22 mouse cellular contexts compared by ENCODE assay signal in the genomic region with DNA sequence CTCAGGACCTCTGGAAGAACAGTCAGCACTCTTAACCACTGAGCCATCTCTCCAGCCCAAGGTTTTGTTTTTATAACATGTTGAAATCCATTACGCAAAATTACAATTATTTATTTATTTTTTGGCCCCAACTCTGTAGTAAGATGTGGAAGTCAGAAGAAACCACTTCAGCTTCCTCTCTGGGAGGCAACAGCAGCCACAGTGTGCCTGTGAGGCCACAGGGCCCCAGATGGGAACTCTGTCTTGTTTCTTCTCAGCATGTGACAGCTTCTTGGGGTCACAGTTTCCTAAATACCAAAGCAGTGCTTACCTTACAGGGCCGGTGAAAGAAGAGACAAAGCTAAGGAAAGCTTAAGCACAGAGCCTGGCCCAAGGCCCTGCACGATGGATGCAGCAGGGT. TPM values are rescaled to one million over a fixed set of nuclear protein-coding genes. Genes with fewer than 3 reads are reported as not detected.
DNase-seq lines count a peak whose midpoint lies in the region; ATAC-seq and TF ChIP-seq lines count a peak whose summit lies in the region.
"Had no signal": no experiment of that assay in that cellular context is flagged by ENCODE, and none has a peak within 500 bp of the region (broad histone marks: within the 10 kb centered on the region; RNA-seq: fewer than 3 reads in every experiment).

No protein-coding gene starts in this region.

- peaks cover 17% of the 10 kb centered on the region; the same call in 1 of the 2 replicates for H3K4me1 ChIP-seq in spleen, adult 2 months (ENCODE audit: control insufficient read depth, insufficient read depth, insufficient read length)
- peaks cover 13% of the 10 kb centered on the region for H3K4me1 ChIP-seq in hindbrain, embryonic 16.5 days (ENCODE audit: control insufficient read depth, insufficient read depth, low read depth, low read length)

- H3K4me3 ChIP-seq in gastrocnemius, adult 2 months, result no peak overlapping the region
- H3K4me3 ChIP-seq in spleen, adult 2 months (ENCODE audit: extremely low read depth, insufficient read depth, insufficient read length), result no peak overlapping the region
- no peak overlapping the region for H3K4me3 ChIP-seq in hindbrain, embryonic 16.5 days (ENCODE audit: low read length)
- H3K4me3 ChIP-seq: hindbrain, embryonic 15.5 days; kidney, embryonic 15.5 days; limb, embryonic 13.5 days; midbrain, embryonic 12.5 days; neural tube, embryonic 12.5 days had no signal

- no peak for TF ChIP-seq POLR2A in spleen, adult 2 months (IDR thresholded peaks at IDR 0.05; ENCODE audit: low read depth, low read length)

- no peaks in the 10 kb centered on the region for H3K36me3 ChIP-seq in spleen, adult 2 months (ENCODE audit: control insufficient read depth, insufficient read depth, low read length)
- no peaks in the 10 kb centered on the region for H3K36me3 ChIP-seq in hindbrain, embryonic 16.5 days (ENCODE audit: control insufficient read depth, insufficient read depth, low read length)
- H3K36me3 ChIP-seq: G1E; hindbrain, embryonic 15.5 days; kidney, embryonic 15.5 days; limb, embryonic 13.5 days; midbrain, embryonic 12.5 days; neural tube, embryonic 12.5 days had no signal

- H3K4me2 ChIP-seq in hindbrain, embryonic 16.5 days (ENCODE audit: low read length), result no peak overlapping the region
- H3K4me2 ChIP-seq: hindbrain, embryonic 15.5 days; kidney, embryonic 15.5 days; limb, embryonic 13.5 days; midbrain, embryonic 12.5 days; neural tube, embryonic 12.5 days had no signal

- 28% methylated on average over 3 of the region's 3 CpGs for WGBS in spleen, adult 2 months
- 67% methylated on average over 3 of the region's 3 CpGs for WGBS in hindbrain, embryonic 16.5 days

- H3K27ac ChIP-seq in gastrocnemius, adult 2 months, result peak overlapping the region; percentile 48
- H3K27ac ChIP-seq in spleen, adult 2 months (ENCODE audit: insufficient read depth, low read length), result peak overlapping the region; percentile 74
- H3K27ac ChIP-seq in hindbrain, embryonic 16.5 days (ENCODE audit: low read depth, low read length), result no peak overlapping the region
- H3K27ac ChIP-seq: hindbrain, embryonic 15.5 days; kidney, embryonic 15.5 days; limb, embryonic 13.5 days; midbrain, embryonic 12.5 days; neural tube, embryonic 12.5 days had no signal

- H3K27me3 ChIP-seq in spleen, adult 2 months (ENCODE audit: control insufficient read depth, insufficient read depth, low read length), result no peaks in the 10 kb centered on the region
- H3K27me3 ChIP-seq in hindbrain, embryonic 16.5 days (replicated peaks; ENCODE audit: control insufficient read depth, insufficient read depth, low read length), result no peaks in the 10 kb centered on the region; the same call in 1 of the 2 replicates
- H3K27me3 ChIP-seq: hindbrain, embryonic 15.5 days; kidney, embryonic 15.5 days; limb, embryonic 13.5 days; neural tube, embryonic 12.5 days had no signal

- intact Hi-C loops in gastrocnemius, adult 2 months (cut with DNase I), result no loop called here

- ATAC-seq in granulocyte monocyte progenitor cell, adult 5-6 weeks (replicated peaks; ENCODE audit: poor library complexity, severe bottlenecking), result peak; percentile 54
- peak; percentile 21 for ATAC-seq in monocyte, adult 5-6 weeks (replicated peaks; ENCODE audit: insufficient number of reproducible peaks, low FRiP score, low TSS enrichment, poor library complexity, severe bottlenecking)
- ATAC-seq in hindbrain, embryonic 16.5 days, result no peak
- ATAC-seq: activated CD4-positive, CD25-positive, alpha-beta regulatory T cell, adult 4 months; forebrain, postnatal 0 days; intestine, postnatal 0 days had no signal

- no peak for DNase-seq in gastrocnemius, adult 2 months
- no peak for DNase-seq in gastrocnemius, postnatal 25 days
- DNase-seq in spleen, adult 2 months (ENCODE audit: low read depth in 1 of 2, low spot score in 2 of 2), result no peak
- DNase-seq in spleen, postnatal 4 days (ENCODE audit: low spot score in 2 of 2), result no peak
- no peak for DNase-seq in adrenal gland, postnatal 10 days
- DNase-seq: adrenal gland, postnatal 36 days; cerebellum, adult 9-10 months; forebrain, postnatal 0 days; kidney, postnatal 4 days; lung, adult 2 months had no signal

- H3K9ac ChIP-seq in hindbrain, embryonic 16.5 days (ENCODE audit: low read depth, low read length), result no peak overlapping the region
- H3K9ac ChIP-seq: forebrain, postnatal 0 days; hindbrain, embryonic 15.5 days; kidney, embryonic 15.5 days; limb, embryonic 13.5 days; midbrain, embryonic 12.5 days; neural tube, embryonic 12.5 days had no signal

- TF ChIP-seq CTCF in gastrocnemius, adult 2 months (IDR thresholded peaks at IDR 0.05), result no peak
- TF ChIP-seq CTCF in spleen, adult 2 months (IDR thresholded peaks at IDR 0.05; ENCODE audit: extremely low read depth, insufficient read depth, insufficient read length, insufficient replicate concordance), result no peak

- no peaks in the 10 kb centered on the region for H3K9me3 ChIP-seq in hindbrain, embryonic 16.5 days (ENCODE audit: control insufficient read depth, low read length)
- H3K9me3 ChIP-seq: hindbrain, embryonic 15.5 days; kidney, embryonic 15.5 days; limb, embryonic 13.5 days; midbrain, embryonic 12.5 days; neural tube, embryonic 12.5 days had no signal

RNA-seq across cellular contexts. Expression of gene Nr4a1, which starts 10.1 kb away (rescaled TPM):
- total RNA-seq in gastrocnemius, adult 2 months (2021), result 100 to 1,000 TPM; 143 to 146 TPM
- 10 to 100 TPM; 52.2 to 90.7 TPM for total RNA-seq in gastrocnemius, postnatal 25 days (2021)
- polyA plus RNA-seq in spleen, adult 2 months (2012; rRNA removed), result 50.3 and 63.8 TPM in 2 replicates
- 1.4 and 4.0 TPM in 2 replicates for total RNA-seq in granulocyte monocyte progenitor cell, adult 5-6 weeks (2014; fragmentation: Nextera tagmentation)
- 2.4 and 4.1 TPM in 2 replicates for total RNA-seq in granulocyte monocyte progenitor cell, adult 5-6 weeks (2017)
- 717 to 1,434 TPM (median 717 TPM) in 3 replicates for total RNA-seq in monocyte, adult 5-6 weeks (2017)
- polyA plus RNA-seq in hindbrain, embryonic 16.5 days (2015; fragmentation: Nextera tagmentation; extraction: Ambion mirVana), result 6.8 and 7.2 TPM in 2 replicates
- total RNA-seq in adrenal gland, postnatal 10 days (2021), result 100 to 1,000 TPM in 1 of 2 experiments, 10 to 100 TPM in 1; 95.8 to 589 TPM
- total RNA-seq: G1E had no signal

RNA-seq across cellular contexts. Expression of gene Grasp, which starts 20.0 kb away (rescaled TPM):
- 1 to 10 TPM; 5.8 to 5.9 TPM for total RNA-seq in gastrocnemius, adult 2 months (2021)
- total RNA-seq in gastrocnemius, postnatal 25 days (2021), result 1 to 10 TPM; 4.3 to 5.7 TPM
- polyA plus RNA-seq in spleen, adult 2 months (2012; rRNA removed), result 5.6 and 6.5 TPM in 2 replicates
- total RNA-seq in granulocyte monocyte progenitor cell, adult 5-6 weeks (2014; fragmentation: Nextera tagmentation), result 3.2 and 4.1 TPM in 2 replicates
- total RNA-seq in granulocyte monocyte progenitor cell, adult 5-6 weeks (2017), result 0.26 and 1.0 TPM in 2 replicates
- total RNA-seq in monocyte, adult 5-6 weeks (2017), result 4.9 to 10.8 TPM (median 9.0 TPM) in 3 replicates
- polyA plus RNA-seq in hindbrain, embryonic 16.5 days (2015; fragmentation: Nextera tagmentation; extraction: Ambion mirVana), result 1.1 and 1.7 TPM in 2 replicates
- total RNA-seq in adrenal gland, postnatal 10 days (2021), result 10 to 100 TPM; 16.4 to 24.0 TPM
- polyA plus RNA-seq: activated CD4-positive, CD25-positive, alpha-beta regulatory T cell, adult 4 months had no signal

RNA-seq across cellular contexts. Expression of gene Atg101, which starts 40.1 kb away (rescaled TPM):
- 10 to 100 TPM; 23.7 to 32.4 TPM for total RNA-seq in gastrocnemius, adult 2 months (2021)
- total RNA-seq in gastrocnemius, postnatal 25 days (2021), result 10 to 100 TPM; 22.3 to 31.3 TPM
- 24.5 and 29.4 TPM in 2 replicates for polyA plus RNA-seq in spleen, adult 2 months (2012; rRNA removed)
- 35.3 and 36.0 TPM in 2 replicates for total RNA-seq in granulocyte monocyte progenitor cell, adult 5-6 weeks (2014; fragmentation: Nextera tagmentation)
- 51.9 and 60.6 TPM in 2 replicates for total RNA-seq in granulocyte monocyte progenitor cell, adult 5-6 weeks (2017)
- 52.9 to 72.0 TPM (median 58.7 TPM) in 3 replicates for total RNA-seq in monocyte, adult 5-6 weeks (2017)
- 79.6 and 81.3 TPM in 2 replicates for polyA plus RNA-seq in hindbrain, embryonic 16.5 days (2015; fragmentation: Nextera tagmentation; extraction: Ambion mirVana)
- 100 to 1,000 TPM in 1 of 2 experiments, 10 to 100 TPM in 1; 36.6 to 103 TPM for total RNA-seq in adrenal gland, postnatal 10 days (2021)

RNA-seq across cellular contexts. Expression of gene 6030408B16Rik, which starts 49.0 kb away (rescaled TPM):
- total RNA-seq in gastrocnemius, adult 2 months (2021), result under 1 TPM; 0.20 to 0.36 TPM
- under 1 TPM; 0.31 to 0.32 TPM for total RNA-seq in gastrocnemius, postnatal 25 days (2021)
- 0.12 and 0.25 TPM in 2 replicates for polyA plus RNA-seq in spleen, adult 2 months (2012; rRNA removed)
- total RNA-seq in granulocyte monocyte progenitor cell, adult 5-6 weeks (2014; fragmentation: Nextera tagmentation), result 0.60 TPM in 1 of 2 replicates, not detected in the other
- 0.86 TPM in 1 of 2 replicates, not detected in the other for total RNA-seq in granulocyte monocyte progenitor cell, adult 5-6 weeks (2017)
- total RNA-seq in monocyte, adult 5-6 weeks (2017), result 0.75 to 1.4 TPM in 2 of 3 replicates, not detected in the other
- 0.13 and 0.21 TPM in 2 replicates for polyA plus RNA-seq in hindbrain, embryonic 16.5 days (2015; fragmentation: Nextera tagmentation; extraction: Ambion mirVana)
- 1 to 10 TPM; 1.0 to 2.4 TPM for total RNA-seq in adrenal gland, postnatal 10 days (2021)
- total RNA-seq: G1E; layer of hippocampus, postnatal 10 days had no signal
- polyA plus RNA-seq: G1E; hindbrain, embryonic 15.5 days had no signal

Comparison
In these comparisons a context has a peak if more than half of its experiments do, and no peak if none do; other contexts are left out.
1. RNA of gene Nr4a1, which starts 10.1 kb away (total RNA-seq): 717 to 1,434 TPM in monocyte, adult 5-6 weeks, 95.8 to 589 TPM in adrenal gland, postnatal 10 days, 143 to 146 TPM in gastrocnemius, adult 2 months and 52.2 to 90.7 TPM in gastrocnemius, postnatal 25 days; 1.4 to 4.1 TPM in granulocyte monocyte progenitor cell, adult 5-6 weeks; every median in the first group is over 10 times any median in the second.